Mouse (Mus musculus): ENCODE results near the gene Grm8. TPM values are rescaled to one million over a fixed set of nuclear protein-coding genes. Genes with fewer than 3 reads are reported as not detected.
"Not testable (repeated sequence)": the region's sequence is repeated elsewhere in the genome, so short reads cannot be mapped to it uniquely, and the experiment has no call there.

Gene Grm8
- total RNA-seq, 2 experiments from 2014 or later, result not detected

DNA sequence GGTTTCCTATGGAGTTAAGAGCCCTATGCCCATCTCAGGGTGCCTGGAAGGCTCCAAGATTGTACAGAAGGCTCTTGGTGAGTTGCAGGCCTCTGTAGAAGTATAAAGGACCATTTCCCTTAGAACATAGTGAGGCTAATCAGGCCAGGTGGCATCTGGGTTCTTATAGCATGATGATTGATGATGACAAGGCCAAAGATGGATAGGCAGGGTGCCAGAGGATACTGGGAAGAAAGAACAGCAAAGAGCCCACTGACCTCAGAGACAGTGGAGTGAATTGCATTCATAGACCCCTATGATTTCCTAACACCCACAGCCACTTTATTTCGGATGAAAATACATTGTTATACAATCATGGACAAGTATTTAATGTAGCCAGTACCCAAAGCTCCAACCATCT is 242.1 kb downstream of the Grm8 start:
- no peak for ATAC-seq (replicated peaks; ENCODE audit: poor library complexity, severe bottlenecking)

DNA sequence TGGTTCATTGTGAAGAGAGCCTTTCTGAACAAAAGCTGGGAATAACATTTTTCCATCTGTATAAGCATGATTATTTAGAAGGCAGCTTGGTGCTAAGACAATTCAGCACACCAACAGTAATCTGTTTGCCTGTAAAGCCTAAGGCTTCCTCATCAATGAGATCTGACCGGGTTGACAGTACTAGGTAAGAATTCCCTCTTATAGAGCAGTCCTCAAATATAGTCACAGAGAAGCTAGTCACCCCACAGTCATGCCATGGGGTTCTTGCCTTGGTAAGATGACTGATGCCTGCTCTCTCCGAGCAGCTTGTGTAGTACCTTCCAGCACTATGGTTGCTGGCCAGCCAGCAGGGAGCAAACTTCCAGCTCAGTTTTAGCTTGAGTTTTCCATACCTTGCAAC is 246.6 kb downstream of the Grm8 start:
- no peak for ATAC-seq (replicated peaks; ENCODE audit: poor library complexity, severe bottlenecking)

DNA sequence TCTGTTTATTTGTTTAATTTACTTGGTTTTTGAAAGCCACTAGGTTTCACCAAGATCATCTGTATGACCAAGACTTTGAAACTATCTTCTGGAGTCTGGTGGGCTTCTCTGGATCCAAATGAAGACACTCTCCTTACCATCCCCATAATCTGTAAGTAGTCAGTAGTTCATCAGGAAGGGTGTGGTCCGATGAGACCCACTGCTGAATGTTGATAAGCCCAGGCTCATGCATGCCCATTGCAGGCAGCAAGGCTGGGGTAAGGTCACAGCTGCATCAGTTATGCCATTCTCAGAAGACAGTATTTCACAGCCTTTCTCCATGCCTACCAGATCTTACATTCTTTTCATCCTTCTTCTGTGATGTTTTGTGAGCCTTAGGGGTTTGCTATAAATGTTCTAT is 247.1 kb downstream of the Grm8 start:
- no peak for ATAC-seq (replicated peaks; ENCODE audit: poor library complexity, severe bottlenecking)

DNA sequence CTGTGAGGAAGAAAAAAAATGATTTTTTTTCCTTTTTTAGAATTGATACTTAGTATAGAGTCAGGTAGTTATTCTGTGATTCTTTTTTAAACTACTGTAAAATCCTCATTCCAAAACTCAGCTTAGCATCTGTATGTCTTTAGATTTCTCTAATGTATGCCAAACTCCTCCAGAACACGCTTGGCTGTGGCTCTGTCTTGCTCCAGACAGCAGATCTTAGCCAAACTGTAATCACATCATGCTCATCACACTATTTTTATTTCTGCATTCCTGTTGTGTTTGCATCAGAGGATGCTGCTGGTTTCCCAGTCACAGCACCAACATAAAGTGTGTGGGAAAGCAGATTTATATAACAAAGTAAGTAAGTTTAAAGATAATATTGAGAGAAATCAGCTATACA is 249.2 kb downstream of the Grm8 start:
- no peak for ATAC-seq (replicated peaks; ENCODE audit: poor library complexity, severe bottlenecking)

DNA sequence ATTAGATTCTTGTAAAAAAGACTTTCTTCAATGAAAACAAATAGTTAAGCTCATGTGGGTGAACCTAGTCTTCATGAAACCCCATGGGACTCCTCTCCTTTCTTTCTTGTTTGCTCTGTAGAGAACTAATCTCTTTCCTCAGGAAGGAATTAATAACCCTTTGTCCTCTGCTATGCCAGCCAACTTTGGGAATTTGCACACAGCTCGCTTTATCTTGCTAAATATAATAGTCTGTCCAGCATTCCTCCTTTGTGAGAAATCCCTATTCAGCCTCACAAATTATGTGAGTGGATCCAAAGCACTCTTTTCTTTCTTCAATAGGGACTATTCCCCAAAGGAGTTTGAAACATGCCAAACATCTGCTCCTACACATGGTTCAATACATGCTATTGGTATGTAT is 285.3 kb downstream of the Grm8 start:
- ATAC-seq (replicated peaks; ENCODE audit: poor library complexity, severe bottlenecking), result no peak

DNA sequence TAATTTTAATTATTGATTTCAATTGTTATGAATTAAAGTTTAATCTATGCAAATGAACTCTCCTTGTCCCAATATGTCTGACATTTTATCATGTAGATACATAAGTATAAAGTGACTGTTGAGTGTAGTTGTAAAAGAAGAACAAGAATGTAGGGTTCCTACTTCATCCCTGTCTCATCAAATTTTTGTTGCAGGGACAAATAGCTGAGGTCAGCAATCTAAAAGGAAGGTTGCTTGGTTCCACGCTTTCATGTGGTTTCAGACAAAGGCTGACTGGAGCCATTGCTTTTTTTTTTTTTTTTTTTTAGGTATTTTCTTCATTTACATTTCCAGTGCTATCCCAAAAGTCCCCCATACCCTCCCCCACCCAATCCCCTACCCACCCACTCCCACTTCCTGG is 298.8 kb downstream of the Grm8 start:
- no peak for ATAC-seq (replicated peaks; ENCODE audit: poor library complexity, severe bottlenecking)

DNA sequence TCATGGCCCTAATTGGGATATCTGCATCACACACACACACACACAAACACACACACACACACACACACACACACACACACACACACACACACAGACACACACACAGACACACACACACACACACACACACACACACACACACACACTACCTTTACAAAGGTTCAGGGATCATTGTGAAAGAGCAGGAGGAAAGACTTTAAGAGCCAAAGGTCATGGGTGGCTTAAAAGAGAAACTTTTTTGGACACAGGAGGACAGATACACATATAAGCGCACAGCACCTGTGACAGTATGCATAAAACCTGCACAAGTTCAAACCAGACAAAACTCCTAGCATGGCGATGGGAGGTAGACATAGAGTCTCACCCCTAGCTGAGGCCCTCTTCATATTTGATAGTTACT is 315.2 kb downstream of the Grm8 start:
- not testable (repeated sequence) for ATAC-seq (replicated peaks; ENCODE audit: poor library complexity, severe bottlenecking)

DNA sequence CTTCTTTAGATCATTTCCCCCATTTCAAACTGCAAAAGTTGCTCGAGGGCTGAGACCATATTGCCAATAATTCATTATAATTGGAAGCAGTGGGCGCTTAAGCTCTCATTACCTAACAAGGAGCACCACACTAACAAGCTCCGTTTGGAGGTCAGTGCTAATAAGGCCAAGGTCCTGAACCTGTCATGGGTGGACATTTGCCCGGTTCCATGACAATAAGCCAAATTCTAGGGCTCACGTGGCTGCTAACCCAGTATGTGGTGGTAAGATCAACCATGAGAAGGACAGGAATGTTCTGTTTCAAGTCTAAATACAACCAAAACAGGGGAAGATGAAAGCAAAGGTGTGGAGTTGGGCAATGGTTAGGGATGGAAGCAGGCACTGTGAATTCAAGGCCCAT is 322.2 kb downstream of the Grm8 start:
- ATAC-seq (replicated peaks; ENCODE audit: poor library complexity, severe bottlenecking), result no peak

DNA sequence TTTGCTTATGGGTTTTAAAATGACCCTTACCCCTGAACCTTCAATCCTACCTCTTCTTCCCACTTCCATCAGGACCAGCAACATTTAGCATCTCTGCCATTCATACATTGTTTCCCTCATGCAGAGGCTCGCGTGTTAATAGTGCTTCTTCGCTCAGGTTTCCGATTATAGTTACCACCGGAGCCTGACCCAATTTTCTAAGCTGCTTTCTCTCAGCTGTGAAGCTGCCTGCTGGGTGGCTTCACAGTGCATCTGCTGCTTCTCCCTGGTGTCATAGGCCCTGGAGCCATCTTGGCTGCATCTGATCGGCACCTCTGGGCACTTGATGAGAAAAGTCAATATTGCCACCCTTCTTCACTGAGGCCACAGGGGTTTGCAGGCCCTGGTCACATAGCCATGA is 325.0 kb downstream of the Grm8 start:
- ATAC-seq (replicated peaks; ENCODE audit: poor library complexity, severe bottlenecking), result no peak

DNA sequence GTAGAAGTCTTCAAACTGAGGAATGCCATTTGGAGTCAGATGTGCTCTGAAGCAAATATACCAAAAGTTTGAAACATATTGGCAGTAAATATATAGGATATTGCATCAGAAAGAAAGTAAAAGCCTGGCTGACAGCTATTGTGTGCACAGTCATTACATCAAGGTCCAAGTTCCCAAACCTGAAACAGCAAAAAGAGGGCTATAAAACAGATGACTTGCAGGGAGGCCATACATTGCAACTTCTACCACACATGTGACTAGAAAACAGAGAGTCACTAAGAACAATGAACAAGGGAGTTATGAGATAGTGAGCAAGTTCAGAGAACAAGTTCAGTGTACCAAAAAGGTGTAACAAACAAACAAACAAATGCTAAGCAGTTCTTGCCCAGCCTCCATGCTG is 328.2 kb downstream of the Grm8 start:
- no peak for ATAC-seq (replicated peaks; ENCODE audit: poor library complexity, severe bottlenecking)

DNA sequence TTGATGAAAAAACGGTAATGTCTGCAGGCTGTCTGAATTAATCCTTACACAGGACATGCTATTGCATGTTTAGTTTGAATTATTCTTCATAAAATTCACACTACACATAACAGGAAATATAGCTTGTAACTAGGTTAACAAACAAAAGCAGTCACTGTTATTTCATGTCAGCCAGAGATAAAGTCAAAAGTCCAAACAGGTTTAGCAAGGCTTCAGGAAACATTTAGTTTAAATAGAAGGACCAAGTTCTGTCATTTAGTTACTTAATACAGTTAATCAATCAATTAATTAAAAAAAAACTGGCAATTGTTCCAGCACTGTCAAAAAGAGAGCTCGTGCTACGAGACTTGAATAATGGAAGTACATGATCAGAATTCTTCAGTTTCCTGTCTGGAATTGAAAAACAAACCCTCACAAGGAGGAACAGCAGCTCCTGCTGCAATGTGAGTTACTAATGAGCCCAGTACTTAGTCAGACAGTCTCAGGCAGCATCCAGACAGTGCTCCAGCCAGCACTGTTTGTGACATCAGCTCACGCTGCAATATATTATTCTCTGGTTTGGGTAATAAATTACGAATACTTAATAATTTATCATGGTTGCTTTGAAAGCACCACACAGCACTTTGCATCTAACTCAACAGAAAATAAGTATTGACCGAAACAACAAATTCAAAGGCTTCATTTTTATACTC is 334.0 kb downstream of the Grm8 start:
- no peak for ATAC-seq (replicated peaks; ENCODE audit: poor library complexity, severe bottlenecking)

DNA sequence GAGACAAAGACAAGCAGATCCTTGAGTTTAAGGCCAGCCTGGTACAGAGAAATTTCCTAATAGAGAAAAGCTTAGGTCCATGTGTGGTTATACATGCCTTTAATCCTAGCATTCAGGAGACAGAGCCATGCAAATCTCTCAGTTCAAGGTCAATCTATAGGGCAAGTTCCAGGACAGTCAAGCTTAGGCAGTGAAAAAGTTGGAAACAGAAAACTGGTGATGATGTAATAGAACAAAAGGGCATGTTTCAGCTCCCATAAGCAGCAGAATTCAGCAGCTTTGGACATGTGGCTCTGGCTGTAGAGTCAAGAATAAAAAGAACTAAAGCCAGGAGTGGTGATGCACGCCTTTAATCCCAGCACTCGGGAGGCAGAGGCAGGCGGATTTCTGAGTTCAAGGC is 336.2 kb downstream of the Grm8 start:
- ATAC-seq (replicated peaks; ENCODE audit: poor library complexity, severe bottlenecking), result no peak

DNA sequence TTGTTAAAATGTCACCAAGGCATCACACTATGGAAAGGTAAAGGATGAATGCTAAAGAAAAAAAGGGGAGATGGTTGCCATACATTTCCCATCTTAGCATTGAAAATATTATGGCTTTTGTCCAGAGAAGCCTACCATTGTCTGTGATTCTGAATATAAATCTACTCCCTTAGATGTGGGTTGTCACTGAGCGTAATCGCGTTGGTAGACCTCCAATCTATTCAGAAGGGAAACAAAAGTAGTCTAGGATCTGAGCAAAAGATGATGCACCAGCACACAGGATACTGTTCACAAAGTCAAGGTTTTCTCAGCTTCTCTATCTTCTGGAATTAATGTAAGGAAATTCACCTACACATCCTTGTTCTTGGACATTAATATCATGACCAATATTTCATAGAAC is 345.4 kb downstream of the Grm8 start:
- ATAC-seq (replicated peaks; ENCODE audit: poor library complexity, severe bottlenecking), result no peak

DNA sequence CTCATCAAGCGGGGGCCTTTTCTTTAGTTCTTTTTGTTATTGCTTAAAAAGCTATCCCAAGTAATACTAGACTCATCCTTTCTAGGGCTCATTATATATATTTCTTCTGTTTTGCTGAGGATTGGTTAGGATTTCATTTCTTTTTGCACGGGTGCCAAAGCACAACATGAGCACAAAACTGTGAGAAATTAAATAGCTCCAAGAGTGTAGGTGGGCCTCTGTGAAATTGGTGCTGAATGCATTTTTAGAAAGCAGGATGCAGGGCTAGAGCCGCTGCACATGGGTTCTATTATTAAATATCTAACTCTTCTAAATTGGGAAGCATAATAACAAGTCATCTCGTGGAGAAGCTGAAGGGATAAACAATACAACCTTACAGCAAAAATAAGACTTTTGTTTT is 345.8 kb downstream of the Grm8 start:
- ATAC-seq (replicated peaks; ENCODE audit: poor library complexity, severe bottlenecking), result no peak

DNA sequence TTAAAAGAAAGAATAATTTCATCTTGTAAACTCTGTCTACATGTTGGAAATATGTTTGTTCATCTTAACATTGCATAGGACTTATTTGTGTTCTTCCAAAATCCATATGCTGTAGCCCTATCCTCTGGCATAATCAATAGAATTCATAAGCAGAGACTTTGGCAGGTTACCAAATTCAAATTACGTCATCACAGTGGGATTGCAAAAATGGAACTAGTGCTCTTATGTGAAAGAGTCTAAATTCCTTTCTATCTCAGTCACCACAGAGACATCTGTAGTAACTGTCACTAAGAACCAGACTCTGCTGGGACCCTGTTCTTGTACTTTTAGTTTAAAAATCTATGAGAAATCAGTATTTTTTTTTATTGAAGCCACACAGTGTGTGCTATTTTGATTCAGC is 352.7 kb downstream of the Grm8 start:
- ATAC-seq (replicated peaks; ENCODE audit: poor library complexity, severe bottlenecking), result no peak

DNA sequence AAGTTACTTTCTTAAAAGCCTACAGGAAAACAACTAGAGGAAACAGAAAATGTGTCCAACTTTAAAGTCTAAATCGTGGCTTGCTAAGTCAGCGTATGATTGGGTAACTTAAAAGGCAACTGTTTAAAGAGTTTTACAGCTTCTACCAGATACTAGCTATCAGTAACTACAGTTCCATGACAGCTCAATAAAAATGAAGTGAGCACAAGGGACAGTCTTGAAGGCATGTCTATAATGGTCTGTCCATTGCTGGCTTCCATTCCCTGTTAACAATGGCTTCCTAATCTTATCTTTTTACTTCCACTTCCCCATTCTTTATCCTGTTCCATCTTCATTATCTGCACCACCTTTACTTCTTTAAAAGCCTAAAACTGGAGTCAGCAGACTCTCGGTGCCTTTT is 353.6 kb downstream of the Grm8 start:
- no peak for ATAC-seq (replicated peaks; ENCODE audit: poor library complexity, severe bottlenecking)

DNA sequence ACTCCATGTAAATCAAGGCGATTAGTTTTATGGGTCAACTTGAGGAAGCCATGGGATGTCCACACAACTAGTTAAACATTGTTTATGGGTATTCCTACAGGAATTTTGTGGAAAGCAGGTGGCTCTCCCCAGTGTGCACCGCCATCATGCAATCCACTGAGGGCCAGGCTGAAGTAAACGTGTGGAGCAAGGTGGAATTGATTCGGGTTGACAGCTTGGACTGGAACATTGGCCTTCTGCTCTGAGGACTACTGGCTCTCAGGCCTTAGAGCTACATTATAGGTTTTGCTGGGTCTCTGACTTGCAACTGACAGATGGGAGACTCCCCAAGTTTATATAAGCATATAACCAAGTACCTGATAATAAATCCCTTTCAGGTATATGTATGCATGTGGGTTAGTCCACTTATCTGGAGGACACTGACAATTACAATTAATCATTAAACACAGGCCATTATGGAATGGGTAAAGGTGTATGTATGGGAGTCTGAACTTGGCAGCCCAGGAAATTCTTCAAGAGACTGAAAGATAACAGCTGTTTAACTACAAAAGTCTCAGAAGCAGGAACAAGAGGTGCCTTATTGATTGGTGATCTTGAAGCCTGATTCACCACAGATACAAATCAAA is 359.2 kb downstream of the Grm8 start:
- ATAC-seq (replicated peaks; ENCODE audit: poor library complexity, severe bottlenecking), result no peak

DNA sequence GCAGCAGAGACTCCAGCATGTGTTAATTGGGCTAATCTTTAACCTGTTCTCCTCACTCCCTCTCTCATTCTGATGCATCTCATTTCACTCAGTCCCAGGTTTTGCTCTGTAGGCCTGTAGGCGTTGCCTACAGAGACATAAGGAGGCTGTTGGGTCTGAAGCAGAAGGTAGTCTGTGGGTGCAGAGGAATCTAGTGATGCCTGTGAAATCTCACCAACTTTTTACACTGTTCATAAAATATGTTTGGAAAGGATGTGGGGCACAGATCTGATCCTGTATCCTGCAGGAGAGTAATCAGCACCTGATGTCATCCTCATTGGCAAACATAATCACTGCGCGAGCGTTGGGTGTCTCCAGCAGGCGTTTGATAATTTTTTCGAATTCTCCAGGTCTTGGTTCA is 372.9 kb downstream of the Grm8 start:
- ATAC-seq (replicated peaks; ENCODE audit: poor library complexity, severe bottlenecking), result no peak

DNA sequence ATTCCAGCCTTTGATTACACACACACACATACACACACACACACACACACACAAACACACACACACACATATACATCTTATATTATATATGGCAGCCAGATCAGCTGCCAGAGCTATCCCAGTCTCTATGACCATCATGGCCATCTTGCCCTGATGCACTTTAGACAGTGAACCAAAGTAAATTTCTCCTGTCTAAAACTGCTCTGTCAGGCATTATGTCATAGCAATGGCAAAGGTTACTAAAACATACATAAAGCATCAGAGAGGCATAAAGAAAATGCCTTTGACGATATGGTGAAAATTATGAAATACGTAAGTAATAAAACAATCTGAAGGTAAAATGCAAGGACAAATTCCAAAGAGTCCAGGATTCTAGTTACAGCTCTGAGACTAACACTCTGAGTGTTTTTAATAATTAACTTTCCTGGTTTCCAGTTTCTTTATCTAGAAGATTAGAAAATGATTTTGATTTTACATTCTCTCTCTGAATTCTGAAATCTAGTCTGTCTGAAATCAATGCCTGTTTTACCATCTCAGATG is 381.6 kb downstream of the Grm8 start:
- no peak for ATAC-seq (replicated peaks; ENCODE audit: poor library complexity, severe bottlenecking)

DNA sequence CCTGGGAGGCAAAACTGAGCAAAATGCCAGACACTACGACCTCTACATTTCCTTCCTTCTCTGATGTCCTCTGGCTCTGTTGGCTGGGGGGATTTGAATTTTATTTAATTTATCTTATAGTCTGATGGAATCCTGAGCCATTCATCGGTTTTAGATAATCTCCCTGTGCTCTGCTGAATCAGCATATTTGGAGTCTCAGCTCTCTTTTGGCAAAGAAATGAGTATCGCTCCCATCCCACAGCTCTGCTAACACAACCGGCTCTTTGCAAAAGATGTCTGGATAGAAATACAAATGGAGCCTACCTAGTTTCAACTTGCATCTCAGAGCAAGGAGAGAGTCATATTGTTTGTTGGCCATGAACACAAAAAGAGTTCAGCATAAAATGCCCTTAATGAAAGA is 388.5 kb downstream of the Grm8 start:
- no peak for ATAC-seq (replicated peaks; ENCODE audit: poor library complexity, severe bottlenecking)

DNA sequence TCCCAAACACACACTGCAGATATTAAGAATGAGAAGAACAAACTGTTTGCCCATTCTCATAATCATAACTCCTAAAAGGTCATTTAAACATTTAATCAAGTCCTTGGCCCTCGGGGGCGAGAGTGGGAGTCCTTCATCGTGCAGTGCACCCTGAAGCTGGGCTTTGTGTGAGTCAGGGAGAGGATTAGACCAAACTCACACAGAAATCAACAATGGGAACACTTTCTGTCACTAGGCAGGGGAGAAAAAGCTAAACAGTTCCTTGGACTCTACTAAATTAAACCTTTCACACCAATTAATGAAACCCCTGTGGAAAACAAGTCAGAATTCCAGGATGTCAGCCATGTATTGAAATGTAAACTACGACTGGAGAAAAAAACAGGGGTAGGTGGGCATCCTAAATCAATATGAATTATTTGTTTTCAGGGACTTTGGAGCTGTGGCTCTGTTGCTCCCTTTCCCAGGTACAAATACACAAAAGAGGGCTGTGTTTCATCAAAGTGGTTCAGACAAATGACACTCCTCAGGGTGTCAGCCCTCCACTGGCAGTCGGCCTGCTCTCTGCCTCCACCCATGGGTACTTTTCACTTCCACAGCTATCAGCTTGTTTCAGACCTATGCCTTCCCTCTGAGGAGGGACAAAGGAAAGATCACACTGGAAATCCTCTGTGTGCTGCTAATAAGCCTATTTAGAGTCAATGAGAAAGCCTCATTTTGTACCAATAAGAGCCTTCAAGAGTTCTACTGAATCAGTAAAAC is 389.1 kb downstream of the Grm8 start:
- no peak for ATAC-seq (replicated peaks; ENCODE audit: poor library complexity, severe bottlenecking)

DNA sequence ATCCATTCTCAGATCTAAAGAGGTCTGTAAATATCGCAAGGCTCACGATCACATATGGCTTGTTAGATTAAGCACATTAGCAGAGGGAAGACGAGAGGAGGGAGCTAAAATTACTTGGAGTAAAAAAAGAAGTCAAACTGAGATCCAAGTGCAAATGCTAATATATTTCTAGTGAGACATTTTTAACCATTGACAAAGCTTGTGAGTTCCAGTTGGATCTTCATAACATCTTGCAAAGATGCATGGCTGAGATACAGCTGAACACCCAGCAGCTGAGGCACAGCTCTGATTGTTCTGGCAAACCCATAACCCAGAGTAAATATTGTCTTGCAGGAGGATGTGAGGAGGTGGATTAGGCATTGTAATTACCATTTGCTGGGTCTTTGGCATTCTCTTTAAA is 445.6 kb downstream of the Grm8 start:
- no peak for ATAC-seq (replicated peaks; ENCODE audit: poor library complexity, severe bottlenecking)

Measured in granulocyte monocyte progenitor cell, adult 5-6 weeks (primary cell).